Mouse (Mus musculus) urinary bladder, postnatal 36 days (tissue): Measurements from ENCODE around the gene Mybbp1a.
"Not testable (repeated sequence)": the region's sequence is repeated elsewhere in the genome, so short reads cannot be mapped to it uniquely, and the experiment has no call there.

Source experiments
- DNase-seq, 2 experiments: peaks; one replicate each; pipeline ENCODE4 v3.0.0; 2022; ENCODE audit warnings: low spot score in 2 of 2, mixed read lengths in 1 of 2

The Mybbp1a gene

DNA sequence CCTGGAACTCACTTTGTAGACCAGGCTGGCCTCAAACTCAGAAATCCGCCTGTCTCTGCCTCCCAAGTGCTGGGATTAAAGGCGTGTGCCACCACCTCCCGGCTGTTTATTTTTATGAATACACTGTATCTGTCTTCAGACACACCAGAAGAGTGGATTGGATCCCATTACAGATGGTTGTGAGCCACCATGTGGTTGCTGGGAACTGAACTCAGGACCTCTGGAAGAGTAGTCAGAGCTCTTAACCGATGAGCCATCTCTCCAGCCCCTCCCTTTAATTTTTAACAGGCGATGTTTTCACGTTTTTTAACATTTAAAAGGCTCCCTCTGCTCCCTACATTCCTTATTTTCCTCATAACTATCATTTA is 574 bp upstream of the Mybbp1a start:
- not testable (repeated sequence) for DNase-seq

DNA sequence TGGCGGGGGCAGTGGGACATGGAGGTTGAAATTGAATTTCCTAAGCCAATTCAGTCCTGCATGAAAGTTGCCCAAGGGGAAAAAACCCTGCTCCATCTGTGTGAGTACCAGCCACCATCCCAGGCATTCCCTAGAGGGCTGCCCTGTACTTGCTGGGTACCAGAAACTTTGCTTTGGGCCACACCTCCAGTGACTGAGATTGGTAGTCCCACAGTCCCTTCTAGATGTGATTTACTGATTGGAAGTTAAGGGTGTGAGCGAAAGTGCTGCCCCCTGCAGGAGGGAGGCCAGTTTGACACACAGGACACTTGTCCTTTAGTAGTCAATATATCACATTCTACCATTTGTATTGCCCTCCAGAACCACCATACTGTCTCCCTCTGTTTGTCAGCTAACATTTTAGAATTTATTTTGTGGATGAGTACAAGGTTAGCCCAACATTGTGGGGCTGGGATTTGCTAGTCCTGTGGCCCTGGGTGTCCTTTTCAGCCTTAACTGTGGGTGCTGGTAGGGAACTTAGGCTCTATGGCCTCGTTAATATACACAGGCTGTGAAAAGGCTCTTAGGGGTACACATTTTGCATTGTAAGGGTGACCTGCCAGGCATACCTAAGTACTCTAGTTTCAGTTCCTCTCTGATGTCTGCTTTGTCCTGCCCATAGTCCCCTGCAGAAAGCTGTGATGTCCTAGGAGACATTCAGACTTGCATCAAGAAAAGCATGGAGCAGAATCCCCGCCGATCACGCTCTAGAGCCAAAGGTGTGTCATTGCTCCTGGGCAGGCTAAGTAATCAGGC is 5.4 kb downstream of the Mybbp1a start:
- no peak for DNase-seq

DNA sequence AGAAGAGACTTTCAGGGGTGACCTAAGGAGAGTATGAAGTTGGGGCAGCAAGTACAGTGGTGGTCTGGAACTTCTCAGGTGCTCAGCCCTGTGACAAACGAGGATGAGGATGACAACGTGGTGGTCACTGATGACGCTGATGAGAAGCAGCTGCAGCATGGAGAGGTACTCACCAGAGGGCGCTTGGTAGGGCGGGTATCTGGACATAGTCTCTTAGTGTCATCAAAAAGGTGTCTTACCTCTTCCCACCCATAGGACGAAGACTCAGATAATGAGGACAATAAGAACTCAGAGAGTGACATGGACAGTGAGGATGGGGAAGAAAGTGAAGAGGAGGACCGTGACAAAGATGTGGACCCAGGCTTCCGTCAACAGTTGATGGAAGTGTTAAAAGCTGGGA is 6.3 kb downstream of the Mybbp1a start:
- no peak for DNase-seq

DNA sequence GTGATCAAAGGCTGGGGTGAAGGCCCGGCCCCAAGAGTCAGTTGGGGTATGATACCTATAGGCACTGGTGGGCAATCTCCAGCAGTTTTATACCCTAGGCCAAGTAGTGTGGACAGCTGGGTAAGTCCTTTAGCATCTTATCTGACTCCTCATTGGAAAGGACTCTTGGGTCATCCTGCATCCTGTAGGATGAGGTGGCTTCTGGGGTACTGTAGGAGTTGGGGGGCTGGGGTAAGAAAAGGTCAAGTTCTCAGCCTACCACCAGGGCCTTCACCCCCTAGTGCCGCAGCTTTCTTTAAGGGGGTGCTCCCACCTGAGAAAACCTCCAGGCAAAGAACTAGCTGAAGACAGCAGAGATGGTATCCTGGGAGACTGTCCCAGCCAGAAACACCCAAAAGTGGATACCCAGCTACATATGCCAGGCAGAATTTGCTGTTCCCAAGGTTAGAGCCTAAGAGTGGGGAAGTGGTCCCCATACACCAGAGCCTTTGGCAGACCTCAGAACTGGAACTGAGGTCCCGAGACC is 11.0 kb downstream of the Mybbp1a start:
- DNase-seq = no peak

DNA sequence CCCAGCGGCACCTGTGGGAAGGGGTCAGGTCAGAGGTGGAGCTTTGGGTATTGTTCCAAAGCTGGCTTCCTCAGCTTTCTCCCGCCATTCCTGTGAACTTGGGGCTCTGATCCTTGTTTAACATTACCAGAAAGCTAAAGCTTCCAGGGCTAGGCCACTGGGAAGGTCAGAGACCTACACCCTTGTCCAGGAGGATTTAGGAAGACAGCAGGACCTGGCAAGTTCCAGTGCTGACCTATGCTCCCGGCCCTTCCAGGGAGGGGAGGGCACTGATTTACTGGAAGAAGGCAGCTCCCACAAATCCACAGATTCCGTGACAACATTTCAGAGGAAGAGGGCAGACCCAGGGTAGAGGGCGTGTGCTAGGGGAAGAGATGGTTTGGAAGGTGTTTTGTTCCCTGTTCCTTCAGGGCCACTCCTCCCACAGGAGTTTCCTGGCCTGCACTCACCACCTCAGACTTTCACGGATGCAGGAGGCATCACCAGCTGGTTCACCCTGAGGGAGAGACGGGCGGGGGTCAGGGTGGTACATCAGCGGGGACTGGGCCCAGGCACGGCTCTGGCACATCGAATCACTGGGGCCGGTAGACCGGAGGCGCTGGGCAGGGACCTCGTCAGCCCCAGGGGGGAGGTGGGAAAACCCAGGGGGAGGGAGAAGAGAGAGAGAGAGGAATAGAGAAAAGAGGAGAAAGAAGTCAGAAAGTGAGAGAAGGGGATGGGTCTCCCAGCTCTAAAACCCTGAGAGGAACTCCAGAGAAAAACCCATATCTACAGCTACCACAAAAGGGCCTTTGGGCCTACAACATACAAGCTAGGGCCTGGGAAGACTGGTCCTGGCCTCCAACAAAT is 12.2 kb downstream of the Mybbp1a start:
- no peak for DNase-seq

DNA sequence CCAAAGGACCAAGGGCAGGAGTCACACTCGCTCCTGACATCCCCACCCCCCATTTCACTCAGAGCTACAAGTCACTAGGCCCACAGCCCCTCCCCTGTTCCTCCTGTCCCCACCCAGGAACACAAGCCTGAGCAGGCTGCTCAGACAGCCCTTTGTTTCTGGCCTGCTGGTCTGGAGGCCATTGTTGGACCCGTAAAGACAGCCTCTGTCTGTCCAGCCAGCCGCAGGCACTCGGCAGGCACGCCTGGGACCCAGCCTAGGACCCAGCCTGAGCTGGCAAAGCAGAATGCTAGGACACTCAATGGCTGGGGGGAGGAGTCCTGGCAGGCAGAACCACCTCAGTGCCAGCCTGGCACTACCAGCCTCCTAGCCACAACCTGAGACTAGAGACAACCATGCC is 14.5 kb downstream of the Mybbp1a start:
- no peak for DNase-seq

DNA sequence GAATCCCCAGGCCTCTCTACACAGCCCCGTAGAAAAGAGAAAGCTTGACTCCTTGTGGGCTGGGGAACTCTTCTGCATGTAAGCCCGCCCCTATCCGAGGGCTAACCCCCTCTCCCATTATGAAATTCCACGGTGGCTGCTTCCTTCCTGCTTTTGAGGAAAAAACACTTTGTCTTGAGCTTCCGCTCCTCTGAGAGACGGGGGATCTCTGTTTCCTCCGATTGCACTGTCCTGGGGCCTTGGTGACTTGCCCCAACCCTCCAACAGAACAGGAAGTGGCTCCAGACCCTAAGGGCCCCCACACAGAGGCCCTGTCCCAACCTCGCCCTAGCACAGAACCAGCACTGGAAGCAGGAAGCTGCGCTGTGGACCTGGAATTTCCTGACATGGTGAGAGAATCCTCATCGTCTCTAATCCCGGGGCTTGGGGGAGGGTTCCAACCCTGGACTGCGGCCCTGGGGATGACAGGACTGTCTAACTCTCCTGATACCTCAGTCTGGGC is 16.9 kb downstream of the Mybbp1a start:
- peak in 1 of 2 experiments; percentile 21 for DNase-seq

DNA sequence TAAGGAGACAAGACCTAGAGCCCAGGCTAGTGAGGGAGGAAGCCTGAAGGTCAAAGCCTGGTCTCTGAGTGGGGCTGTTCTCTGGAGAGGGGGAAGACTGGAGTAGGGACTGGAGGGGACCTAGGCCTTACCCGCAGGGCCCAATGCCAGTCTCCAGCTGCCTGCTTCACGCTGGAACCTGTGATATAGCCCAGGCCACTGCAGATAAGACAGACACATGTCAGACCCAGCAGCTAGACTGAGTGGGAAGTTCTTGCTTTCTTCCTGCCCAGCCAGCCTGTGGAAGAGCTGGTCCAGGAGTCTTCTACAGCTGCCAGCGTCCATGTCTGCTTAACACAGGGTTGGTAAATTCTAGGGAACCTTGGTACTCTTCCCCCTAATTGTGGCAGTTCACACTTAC is 17.3 kb downstream of the Mybbp1a start:
- no peak for DNase-seq

DNA sequence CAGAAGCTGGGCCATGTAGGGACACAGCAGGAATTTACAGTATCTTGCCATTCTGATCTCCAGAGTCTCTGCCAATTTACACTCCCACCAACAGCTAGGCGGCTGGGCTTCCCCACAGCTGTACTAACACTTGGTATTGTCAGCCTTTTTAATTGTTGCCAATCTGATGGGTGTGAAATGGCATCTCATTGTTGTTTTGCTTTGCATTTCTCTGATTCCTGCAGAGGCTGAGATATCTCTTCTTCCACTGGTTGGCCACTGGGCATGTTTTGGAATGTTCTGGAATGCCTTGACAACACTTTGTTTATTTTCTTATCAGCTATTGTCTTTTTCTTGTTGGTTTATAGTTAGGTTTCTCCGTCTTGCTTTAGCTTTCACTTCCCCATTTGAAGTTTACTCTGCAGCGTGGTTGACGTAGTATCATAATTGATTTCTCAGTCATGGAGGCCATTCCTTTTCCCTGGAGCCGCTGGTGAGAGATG is 20.4 kb downstream of the Mybbp1a start:
- no peak for DNase-seq

DNA sequence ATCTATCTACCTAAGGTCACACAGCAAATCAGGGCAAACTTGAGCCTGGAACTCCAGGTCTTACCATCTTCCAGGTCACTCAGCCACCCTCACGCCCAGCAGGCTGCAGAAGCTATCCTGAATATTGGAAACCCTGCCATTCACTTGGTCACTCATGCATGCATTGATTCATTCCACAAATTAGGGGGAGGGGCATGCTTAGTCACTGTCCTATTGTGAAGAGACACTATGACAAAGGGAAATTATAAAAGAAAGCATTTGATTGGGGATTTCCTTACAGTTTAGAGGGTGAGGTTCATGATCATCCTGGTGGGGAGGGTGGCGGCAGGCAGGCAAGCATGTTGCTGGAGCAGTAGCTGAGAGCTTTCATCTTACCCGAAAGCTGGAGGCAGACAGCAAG is 23.7 kb downstream of the Mybbp1a start:
- DNase-seq = no peak

DNA sequence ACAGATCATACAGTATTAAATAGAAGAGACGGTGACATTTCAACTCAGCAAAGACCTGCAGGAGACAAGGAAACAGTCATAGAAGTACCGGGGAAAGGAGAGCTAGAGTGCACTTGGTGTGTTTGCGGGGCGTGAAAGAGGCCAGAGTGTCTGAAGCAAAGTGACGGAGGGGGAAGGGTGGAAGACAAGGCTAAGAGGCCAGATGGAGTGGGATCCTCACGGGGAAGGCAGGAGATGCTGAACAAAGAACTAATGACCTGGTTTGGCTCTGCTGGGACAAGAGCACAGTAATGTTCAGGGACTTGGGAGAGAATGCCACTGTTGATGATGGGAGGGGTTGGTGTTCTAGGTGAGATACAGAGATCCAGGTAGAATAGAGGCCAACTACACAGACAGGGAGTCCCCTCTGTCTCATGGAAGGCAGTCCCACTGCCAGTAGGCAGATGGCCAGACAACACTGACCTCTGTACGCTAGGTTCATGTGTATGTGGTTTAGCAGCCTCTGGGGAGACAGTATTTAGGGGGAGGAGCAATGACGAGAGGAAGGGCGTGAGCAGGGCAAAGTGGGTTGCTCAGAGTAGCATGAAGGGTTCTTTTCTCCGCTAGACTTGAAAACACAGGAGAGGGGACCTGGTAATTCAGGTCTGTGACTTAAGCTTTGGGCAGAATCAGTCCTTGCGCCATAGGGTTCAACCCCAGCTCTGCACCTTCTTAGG is 25.0 kb downstream of the Mybbp1a start:
- no peak for DNase-seq

DNA sequence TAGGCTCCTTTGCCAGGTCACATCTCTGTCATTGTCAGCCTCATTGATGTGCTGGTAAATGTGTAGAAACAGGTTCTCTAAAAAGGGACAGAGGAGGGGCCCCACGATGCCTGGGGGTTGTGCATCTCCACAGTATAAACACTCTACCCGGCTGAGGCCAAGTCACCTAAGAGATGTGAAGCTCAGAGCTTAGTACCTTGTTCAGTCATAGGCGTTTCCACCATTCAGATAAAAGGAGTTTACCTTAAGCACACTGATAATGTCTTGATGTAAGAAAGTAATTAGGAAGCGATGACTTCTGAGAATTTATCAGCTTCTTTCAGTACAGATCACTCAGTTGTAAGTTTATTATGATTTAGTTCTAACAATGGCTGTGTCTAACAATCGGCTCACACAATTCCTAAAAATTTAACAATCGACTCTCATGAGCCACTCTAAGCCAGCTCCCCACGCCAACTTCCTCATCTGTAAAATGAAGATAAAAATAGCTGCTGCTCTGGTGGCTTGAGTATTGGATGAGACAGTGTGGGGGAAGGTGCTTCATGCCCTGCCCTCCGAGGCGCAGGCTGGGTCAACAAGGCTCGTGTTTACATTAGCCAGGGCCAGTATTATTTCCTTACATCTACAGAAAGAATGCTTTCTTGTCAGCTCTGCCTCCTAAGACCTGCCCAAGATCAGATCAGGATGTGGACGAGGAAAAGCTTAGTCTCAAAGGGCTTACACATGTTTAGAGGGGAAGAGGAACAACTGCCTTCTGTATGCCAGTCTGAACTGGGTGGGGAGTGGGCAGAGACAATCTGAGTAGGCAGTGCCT is 25.7 kb downstream of the Mybbp1a start:
- DNase-seq = no peak

DNA sequence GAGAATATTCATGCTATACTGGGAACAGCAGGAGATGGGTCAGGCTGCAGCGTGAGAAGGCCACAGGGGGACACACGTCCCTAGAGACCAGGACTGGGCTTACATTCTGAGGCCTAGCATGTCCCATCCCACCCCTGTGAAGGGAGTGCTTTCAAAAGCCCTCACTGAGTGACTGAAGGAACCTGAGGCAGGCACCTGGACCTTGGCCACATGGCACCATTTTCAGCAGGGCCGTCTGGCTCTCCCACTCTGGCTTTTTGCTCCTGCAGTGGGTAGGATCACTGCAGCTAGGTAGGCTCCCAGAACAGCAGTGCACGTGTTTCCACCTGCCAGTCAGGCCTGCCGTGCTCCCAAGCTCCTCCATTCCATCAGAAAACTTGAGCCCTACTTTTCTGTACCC is 27.4 kb downstream of the Mybbp1a start:
- no peak for DNase-seq

DNA sequence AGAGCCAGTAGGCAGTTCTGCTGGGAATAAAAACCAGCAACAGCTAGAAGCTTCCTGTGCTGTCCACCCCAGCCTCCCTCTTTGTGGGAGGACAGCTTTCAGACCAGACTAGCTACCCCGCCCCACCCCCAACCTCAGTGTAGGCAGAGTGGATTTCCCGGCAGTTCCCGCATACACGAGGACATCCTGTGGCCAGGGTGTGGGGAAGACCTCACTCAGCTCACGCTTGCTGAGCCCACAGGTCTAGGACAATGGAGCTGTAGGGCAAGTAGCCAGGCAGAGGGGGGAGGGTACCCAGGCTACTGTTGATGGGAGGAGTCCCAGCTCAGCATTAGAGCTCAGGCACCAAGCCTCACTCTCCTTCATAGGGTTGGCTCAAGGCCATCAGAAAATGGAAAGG is 28.1 kb downstream of the Mybbp1a start:
- DNase-seq = peak in 1 of 2 experiments; percentile 60

DNA sequence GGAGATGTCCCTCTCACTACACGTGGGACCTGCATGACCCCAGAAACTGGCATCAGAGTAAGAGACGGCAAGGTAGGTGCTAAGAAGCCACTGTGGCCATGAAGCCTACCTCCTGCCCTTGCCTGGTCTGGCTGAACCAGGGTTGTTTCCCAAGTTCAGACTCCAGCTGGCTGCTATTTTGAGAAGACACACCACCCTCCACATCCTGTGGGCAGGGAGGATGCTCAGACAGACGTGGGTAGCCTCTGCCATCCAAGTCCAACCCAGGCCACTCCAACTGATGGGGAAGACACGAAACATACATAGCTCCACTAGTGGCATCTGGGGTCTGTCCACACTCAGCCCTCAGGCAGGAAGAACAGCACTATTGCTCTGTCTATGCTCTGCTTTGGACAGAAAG is 28.8 kb downstream of the Mybbp1a start:
- DNase-seq = no peak

DNA sequence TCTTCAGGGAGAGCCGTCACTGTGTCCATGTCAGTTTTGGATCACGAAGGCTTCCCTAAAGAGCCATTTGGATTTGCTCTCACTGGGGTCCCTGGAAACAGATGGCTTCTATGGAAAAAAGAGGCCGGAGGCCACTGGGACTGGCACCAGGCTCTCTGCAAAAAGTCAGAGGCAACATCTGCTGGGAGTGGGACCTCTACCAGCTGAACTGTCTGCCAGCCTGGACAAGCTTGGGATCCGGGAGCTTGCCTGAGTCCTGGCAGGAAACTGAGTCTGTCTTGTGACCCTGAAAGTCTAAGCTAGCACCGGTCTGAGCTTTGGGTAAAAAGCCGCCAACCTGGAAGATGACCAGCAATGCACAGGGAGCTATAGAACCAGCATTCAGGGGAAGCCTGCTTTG is 30.2 kb downstream of the Mybbp1a start:
- no peak for DNase-seq

DNA sequence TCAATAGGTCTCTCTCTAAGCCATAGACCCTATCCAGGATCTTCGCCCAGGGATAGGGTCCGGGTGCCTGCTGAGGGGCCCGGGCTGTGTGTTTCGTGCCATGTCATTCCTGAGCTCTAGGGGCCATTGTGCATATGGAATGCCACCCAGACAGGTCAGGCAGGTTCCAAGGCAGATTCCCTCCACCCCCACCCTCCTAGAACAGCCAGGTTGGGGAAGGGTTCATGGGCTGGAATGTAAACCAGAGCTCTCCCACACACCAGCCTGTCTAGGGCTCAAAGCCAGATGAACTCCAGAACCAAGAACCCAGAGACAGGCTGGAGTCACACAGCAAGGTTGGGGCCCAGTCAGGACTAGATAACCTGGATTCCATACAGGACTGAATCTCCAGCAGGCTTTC is 32.4 kb downstream of the Mybbp1a start:
- DNase-seq = no peak

DNA sequence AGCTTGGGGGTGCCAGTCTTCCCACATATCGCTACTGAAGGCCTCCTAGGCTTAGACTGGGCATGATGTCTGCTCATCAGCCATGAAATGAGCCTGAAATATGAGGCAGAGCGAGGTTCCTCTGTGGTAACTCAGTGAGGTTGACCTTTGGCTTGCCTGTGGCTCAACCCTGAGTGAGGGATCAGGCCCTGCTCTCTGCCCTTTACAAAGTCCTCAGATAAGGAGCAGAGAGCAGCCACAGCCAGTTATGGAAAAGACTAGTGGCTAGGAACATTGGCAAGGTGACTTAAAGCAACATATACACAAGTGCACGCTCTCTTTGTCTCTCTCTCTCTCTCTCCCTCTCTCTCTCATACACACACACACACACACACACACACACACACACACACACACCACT is 33.8 kb downstream of the Mybbp1a start:
- no peak for DNase-seq

DNA sequence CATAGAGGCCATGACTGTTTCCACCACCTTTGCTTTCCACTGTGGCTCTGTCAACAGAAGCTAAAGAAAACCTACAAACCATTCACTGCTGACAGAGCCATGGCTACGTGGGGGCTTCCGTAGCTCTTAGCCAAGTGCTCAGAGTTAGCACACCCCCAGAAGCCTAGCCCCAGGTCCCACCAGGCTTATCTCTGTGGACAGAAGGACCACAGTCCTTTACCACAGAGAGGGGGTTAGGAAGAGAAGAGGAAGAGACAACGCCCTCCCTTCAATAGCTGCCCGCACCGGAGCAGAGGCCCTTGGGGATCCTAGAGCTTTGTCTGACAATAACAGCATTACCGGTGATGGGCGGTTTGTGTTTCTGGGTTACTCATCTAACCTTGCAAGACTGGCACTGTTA is 34.3 kb downstream of the Mybbp1a start:
- DNase-seq = no peak

DNA sequence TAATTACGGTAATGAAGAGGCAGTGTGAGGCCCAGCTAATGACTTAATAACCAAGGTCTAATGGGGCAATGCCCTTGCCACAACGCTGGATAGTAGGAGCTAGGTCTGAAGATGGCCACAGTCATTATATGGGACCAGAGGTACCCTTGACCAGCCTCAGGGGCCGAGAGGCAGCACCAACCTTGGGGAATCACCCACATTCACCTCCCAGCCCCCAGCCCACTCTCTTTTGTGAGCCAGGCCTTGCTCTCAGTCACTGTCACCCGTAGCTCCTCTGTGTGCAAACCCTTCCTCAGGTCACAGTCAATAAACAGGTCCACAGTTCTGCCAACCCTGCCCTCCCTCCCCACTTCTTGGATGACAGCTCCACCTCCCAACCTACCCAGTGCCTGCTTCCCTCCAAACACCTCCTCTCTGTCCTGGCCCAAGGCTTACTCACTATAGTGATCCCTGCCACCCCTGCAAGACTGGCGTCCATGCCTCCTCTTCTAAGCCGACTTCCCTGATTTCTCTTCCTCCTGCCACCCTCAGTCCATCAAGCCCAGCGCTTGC is 35.0 kb downstream of the Mybbp1a start:
- DNase-seq = no peak

DNA sequence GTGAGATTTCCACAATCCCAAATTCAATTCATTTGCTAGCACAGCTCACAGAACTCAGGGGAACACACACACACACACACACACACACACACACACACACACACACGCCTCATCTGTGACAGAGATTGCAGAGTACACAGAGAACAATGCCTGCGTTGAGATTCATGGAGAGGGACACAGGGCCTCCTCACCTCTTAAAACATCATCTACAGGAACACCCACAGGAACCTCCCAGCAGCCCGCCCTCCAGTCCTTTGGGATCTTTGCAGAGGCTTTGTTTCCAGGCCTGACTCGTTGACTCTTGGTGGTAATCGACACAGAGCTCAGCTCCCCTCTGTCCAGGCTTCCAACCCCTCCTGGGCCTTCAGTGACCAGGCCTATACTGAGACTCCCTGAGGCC is 36.0 kb downstream of the Mybbp1a start:
- no peak for DNase-seq
